Mouse (Mus musculus) testis, adult 2 months (tissue): ENCODE measurements at regions not wholly inside any gene's neighbourhood (a gene's known extent, or its start where the extent isn't known, plus 50 kb on each side); places are given as distances from the start of the nearest gene placed in this dataset.

ENCODE experiments used
- H3K27ac ChIP-seq: fragments of 200-500 bp; 2 replicates; pipeline ENCODE4 v1.5.1; 2012; ENCODE audit warnings: low read depth, low read length; ENCODE audit not compliant: control insufficient read depth, insufficient read depth
- H3K27me3 ChIP-seq: fragments of 200-500 bp; 2 replicates; pipeline ENCODE4 v1.6.1; 2012; ENCODE audit warnings: mild to moderate bottlenecking, low read length, moderate library complexity; ENCODE audit not compliant: control insufficient read depth, insufficient read depth
- H3K36me3 ChIP-seq: fragments of 200-500 bp; 2 replicates; pipeline ENCODE4 v1.6.1; 2012; ENCODE audit warnings: mild to moderate bottlenecking, low read length; ENCODE audit not compliant: control insufficient read depth, insufficient read depth
- H3K4me1 ChIP-seq: fragments of 200-500 bp; 2 replicates; pipeline ENCODE4 v1.6.1; 2012; ENCODE audit warnings: low read length; ENCODE audit not compliant: control insufficient read depth, insufficient read depth
- H3K4me3 ChIP-seq: fragments of 200-500 bp; 2 replicates; pipeline ENCODE4 v1.5.1; 2012; ENCODE audit warnings: low read depth, mild to moderate bottlenecking, low read length, moderate library complexity, mixed read lengths; ENCODE audit not compliant: control insufficient read depth
- CTCF ChIP-seq: fragments of 200-500 bp; IDR thresholded peaks from 2 replicates; pipeline ENCODE4 v1.5.1; 2012; ENCODE audit warnings: low read depth, mild to moderate bottlenecking, inconsistent platforms, low read length, moderate library complexity; ENCODE audit not compliant: control insufficient read depth, insufficient read depth, insufficient replicate concordance
- POLR2A ChIP-seq: fragments of 200-500 bp; IDR thresholded peaks from 2 replicates; pipeline ENCODE4 v1.6.1; 2012; ENCODE audit warnings: low read depth, mild to moderate bottlenecking, inconsistent platforms, low read length, moderate library complexity; ENCODE audit not compliant: control insufficient read depth

DNA sequence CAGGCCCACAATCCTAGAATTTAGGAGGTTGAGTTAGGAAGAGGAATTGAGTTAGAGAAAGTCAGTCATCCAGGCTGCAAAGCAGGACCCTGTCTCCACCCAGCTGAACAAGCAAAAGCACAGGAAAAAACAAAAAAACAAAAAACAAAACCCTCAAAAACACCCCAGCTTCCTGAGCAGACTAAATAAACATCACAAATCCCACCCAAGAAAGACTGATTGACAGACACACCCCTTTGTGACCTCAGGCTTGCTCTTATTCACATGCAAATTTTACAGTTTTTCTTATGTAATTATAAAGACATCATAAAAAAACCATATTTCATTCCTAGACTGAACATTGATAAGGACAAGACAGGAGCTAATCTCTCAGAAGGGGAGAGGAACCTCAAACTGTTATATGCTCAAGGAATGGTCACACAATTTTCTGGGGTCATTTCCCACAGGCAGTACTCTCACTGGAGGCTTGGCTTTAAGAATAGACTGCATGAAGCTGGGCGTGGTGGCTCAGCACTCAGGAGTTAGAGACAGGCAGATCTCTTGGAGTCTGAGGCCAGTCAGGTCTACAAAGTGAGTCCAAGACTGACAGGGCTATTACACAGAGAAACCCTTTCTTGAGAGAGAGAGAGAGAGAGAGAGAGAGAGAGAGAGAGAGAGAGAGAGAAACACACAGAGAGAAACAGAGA, 73.8 kb upstream of the Marcks start:
- Histone ChIP-seq H3K4me1 (no peaks in the 10 kb centered on the region), H3K27me3 (no peaks in the 10 kb centered on the region), H3K36me3 (no peaks in the 10 kb centered on the region), H3K4me3 (no peak overlapping the region), H3K27ac (no peak overlapping the region)
- TF ChIP-seq CTCF (no peak), POLR2A (no peak)

DNA sequence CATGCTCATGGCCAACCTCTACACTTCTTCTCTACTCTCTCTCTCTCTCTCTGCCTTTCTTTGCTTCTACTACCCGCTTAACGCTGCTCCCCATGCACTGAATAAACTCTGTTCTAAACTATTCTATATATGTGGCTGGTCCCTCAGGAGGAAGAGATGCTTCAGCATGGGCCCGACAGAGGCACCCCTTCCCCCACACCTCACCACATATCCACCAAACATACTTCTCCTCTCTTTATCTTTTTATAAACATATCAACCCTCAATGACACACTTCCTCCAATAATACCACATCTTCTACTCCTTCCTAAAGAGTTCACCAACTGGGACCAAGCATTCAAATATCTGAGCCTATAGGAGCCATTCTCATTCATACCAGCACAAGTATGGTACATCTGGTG, 72.6 kb upstream of the Marcks start:
- no peak overlapping the region for H3K27ac ChIP-seq
- no peaks in the 10 kb centered on the region for H3K4me1 ChIP-seq
- no peaks in the 10 kb centered on the region for H3K36me3 ChIP-seq
- H3K4me3 ChIP-seq, result no peak overlapping the region
- no peaks in the 10 kb centered on the region for H3K27me3 ChIP-seq
- no peak for TF ChIP-seq CTCF

DNA sequence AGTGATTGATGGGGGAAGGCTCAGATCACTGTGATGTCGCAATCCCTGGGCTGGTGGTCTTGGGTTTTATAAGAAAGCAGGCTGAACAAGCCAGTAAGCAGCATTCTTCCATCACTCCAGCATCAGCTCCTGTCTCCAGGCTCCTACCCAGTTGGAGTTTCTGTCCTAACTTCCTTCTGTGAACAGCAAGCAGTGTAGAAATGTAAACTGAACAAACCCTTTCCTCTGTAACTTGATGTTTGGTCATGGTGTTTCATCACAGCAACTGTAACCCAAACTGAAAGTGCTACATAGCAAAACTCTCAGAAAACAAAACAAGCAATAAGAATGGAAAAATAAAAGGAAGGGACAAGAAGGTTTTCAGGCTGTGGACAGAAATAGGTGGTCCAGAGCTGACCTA, 71.5 kb upstream of the Marcks start:
- no peak overlapping the region for H3K4me3 ChIP-seq

DNA sequence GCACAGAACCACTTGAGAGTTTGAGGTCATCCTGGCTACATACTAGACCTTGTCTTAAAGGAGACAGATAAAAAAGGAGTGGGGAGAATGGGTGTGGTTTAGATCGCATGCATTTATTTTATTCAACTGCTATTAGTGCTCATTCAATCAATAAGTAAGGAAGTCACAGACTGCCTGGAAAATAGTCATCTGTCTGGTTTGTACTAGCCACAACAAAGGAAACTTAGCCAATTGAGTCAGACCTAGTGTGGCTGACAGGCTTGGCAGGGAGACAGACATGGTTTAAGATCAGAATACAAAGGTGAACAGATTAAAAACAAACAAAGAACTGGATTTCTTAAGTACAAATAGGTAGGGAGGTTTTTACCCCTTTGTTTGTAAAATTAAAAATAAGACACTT, 68.3 kb upstream of the Marcks start:
- no peak for TF ChIP-seq POLR2A
- no peak for TF ChIP-seq CTCF
- Histone ChIP-seq H3K4me1 (no peaks in the 10 kb centered on the region), H3K27ac (no peak overlapping the region), H3K36me3 (no peaks in the 10 kb centered on the region), H3K27me3 (no peaks in the 10 kb centered on the region), H3K4me3 (no peak overlapping the region)

More for the DNA sequence above, 71.5 kb upstream of the Marcks start:
- no peak for TF ChIP-seq POLR2A
- no peak for TF ChIP-seq CTCF
- H3K27ac ChIP-seq, result no peak overlapping the region
- H3K36me3 ChIP-seq, result no peaks in the 10 kb centered on the region
- no peaks in the 10 kb centered on the region for H3K27me3 ChIP-seq
- no peaks in the 10 kb centered on the region for H3K4me1 ChIP-seq

DNA sequence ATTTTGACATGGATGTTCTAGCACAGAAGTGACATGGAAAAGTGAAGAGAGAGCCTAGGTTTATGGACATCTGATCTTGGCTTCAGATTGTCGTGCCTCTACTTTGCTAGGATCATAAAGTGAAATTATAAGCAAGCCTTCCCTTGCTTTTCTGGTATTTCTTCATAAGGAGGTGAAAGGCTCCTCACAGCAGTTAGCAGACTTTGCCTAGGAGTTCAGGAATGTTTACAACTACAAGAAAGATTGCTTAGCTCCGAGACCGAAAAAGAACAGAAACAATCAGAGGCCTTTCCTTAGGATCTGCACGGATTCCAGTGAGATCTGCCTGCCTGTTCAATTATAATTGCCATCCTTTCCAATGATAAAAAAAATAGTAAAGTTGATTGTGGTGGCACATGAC, 67.8 kb upstream of the Marcks start:
- TF ChIP-seq CTCF (no peak), POLR2A (no peak)
- Histone ChIP-seq H3K4me1 (no peaks in the 10 kb centered on the region), H3K27ac (no peak overlapping the region), H3K4me3 (no peak overlapping the region), H3K36me3 (no peaks in the 10 kb centered on the region), H3K27me3 (no peaks in the 10 kb centered on the region)

DNA sequence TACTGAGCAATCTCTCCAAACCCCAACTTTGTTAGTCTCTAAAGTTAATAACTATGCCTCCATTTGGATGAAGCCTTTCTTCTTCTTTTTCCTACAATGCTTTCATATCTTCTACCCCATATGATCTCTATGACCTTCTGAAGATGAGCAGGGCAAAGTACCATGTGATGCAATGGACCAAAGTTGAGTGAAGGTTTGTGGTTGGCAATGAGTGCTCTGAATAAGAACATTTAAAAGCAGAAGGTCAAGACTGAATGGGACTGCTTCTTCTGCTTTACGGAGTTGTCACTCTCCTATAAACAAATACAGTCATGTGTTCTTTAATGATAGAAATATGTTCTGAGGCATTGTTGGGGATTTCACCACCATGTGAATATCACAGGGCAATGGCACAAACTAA, 65.0 kb upstream of the Marcks start:
- no peak overlapping the region for H3K4me3 ChIP-seq
- H3K27me3 ChIP-seq, result no peaks in the 10 kb centered on the region
- no peaks in the 10 kb centered on the region for H3K4me1 ChIP-seq
- H3K36me3 ChIP-seq, result no peaks in the 10 kb centered on the region
- TF ChIP-seq CTCF (no peak), POLR2A (no peak)
- H3K27ac ChIP-seq, result no peak overlapping the region

DNA sequence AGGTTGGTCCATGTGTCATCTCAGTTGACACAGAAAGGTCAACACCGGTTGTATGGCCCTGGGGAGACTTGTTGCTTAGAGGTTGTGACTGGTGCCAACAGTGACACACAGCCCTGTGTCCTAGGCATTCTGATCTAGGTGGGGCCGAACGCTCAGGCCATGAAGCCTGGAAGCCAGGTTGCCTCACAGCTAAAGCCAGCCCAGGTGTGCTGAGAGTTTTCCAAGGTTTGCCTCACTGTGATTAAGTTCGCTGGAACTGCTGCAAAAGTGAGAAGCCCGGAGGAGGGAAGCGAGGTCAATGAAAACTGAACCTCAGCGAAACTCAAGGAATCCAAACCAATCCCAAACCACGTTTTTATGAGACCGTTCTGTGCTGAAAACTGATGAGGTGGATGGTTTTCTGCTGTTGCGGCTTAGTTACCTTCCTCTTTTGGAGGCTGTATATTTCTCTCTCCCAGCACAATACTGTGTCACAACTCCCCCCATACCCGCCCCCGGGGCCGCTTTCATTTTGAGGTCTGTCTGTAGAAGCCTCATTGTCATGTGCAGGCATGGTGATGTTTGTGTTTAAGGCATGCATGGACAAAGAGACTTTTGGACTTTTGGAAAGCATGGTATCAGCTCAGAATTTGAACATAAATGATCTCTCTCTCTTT, 56.2 kb upstream of the Marcks start:
- H3K27ac ChIP-seq, result no peak overlapping the region
- H3K4me1 ChIP-seq, result peaks cover 7% of the 10 kb centered on the region
- H3K27me3 ChIP-seq, result no peaks in the 10 kb centered on the region
- H3K4me3 ChIP-seq, result no peak overlapping the region
- no peak for TF ChIP-seq POLR2A
- TF ChIP-seq CTCF, result no peak
- no peaks in the 10 kb centered on the region for H3K36me3 ChIP-seq
